Mouse (Mus musculus): Measurements from ENCODE around the gene Pcsk7. TPM values are rescaled to one million over a fixed set of nuclear protein-coding genes. Genes with fewer than 3 reads are reported as not detected.

Pcsk7 gene
- polyA plus RNA-seq, 1 experiment from 2014 or later, result 25.0 TPM

- WGBS, result over 99% methylated on average over 6 of the region's 6 CpGs
Measured at GRCm38 (mm10) chr9:45939794-45940193, 33.5 kb downstream of the Pcsk7 start.

GRCm38 (mm10) chr9:45941329-45941888 lies 35.1 kb downstream of the Pcsk7 start:
- no peak overlapping the region for H3K27ac ChIP-seq (replicated peaks)
- 0 out of 2 replicates have a peak, but pooled peaks cover 3% of the 10 kb centered on the region for H3K4me1 ChIP-seq
- 0 out of 2 replicates have a peak, but pooled peaks cover 3% of the 10 kb centered on the region for H3K27me3 ChIP-seq (replicated peaks)
- H3K4me2 ChIP-seq, result no peak overlapping the region
- H3K36me3 ChIP-seq, result peaks cover 79% of the 10 kb centered on the region
- WGBS, result 60% methylated on average over 18 of the region's 18 CpGs
- H3K9ac ChIP-seq (replicated peaks), result no peak overlapping the region
- ATAC-seq (ENCODE audit: low FRiP score), result no peak
- H3K9me3 ChIP-seq (replicated peaks), result no peaks in the 10 kb centered on the region
- no peak overlapping the region for H3K4me3 ChIP-seq (replicated peaks)

More at GRCm38 (mm10) chr9:45939794-45940193, 33.5 kb downstream of the Pcsk7 start:
- H3K36me3 ChIP-seq, result peaks cover 63% of the 10 kb centered on the region
- H3K9ac ChIP-seq (replicated peaks), result no peak overlapping the region
- no peaks in the 10 kb centered on the region for H3K9me3 ChIP-seq (replicated peaks)
- H3K4me2 ChIP-seq, result no peak overlapping the region
- 0 out of 2 replicates have a peak, but pooled peaks cover 6% of the 10 kb centered on the region for H3K27me3 ChIP-seq (replicated peaks)
- peaks cover 10% of the 10 kb centered on the region for H3K4me1 ChIP-seq
- no peak for ATAC-seq (ENCODE audit: low FRiP score)
- H3K4me3 ChIP-seq (replicated peaks), result no peak overlapping the region
- no peak overlapping the region for H3K27ac ChIP-seq (replicated peaks)

GRCm38 (mm10) chr9:45942464-45942863 lies 36.2 kb downstream of the Pcsk7 start:
- Histone ChIP-seq H3K9ac (replicated peaks) (no peak overlapping the region), H3K4me2 (no peak overlapping the region), H3K27ac (replicated peaks) (no peak overlapping the region), H3K27me3 (replicated peaks) (no peaks in the 10 kb centered on the region), H3K4me1 (no peaks in the 10 kb centered on the region), H3K4me3 (replicated peaks) (no peak overlapping the region), H3K9me3 (replicated peaks) (no peaks in the 10 kb centered on the region), H3K36me3 (peaks cover 87% of the 10 kb centered on the region)
- 95% methylated on average over 16 of the region's 16 CpGs for WGBS
- ATAC-seq (ENCODE audit: low FRiP score), result no peak

- Histone ChIP-seq H3K36me3 (peaks cover 90% of the 10 kb centered on the region), H3K27ac (replicated peaks) (no peak overlapping the region), H3K27me3 (replicated peaks) (no peaks in the 10 kb centered on the region), H3K9ac (replicated peaks) (no peak overlapping the region), H3K4me2 (no peak overlapping the region), H3K4me1 (no peaks in the 10 kb centered on the region), H3K9me3 (replicated peaks) (no peaks in the 10 kb centered on the region), H3K4me3 (replicated peaks) (no peak overlapping the region)
- no peak for ATAC-seq (ENCODE audit: low FRiP score)
- 94% methylated on average over 8 of the region's 8 CpGs for WGBS
Measured at GRCm38 (mm10) chr9:45942916-45943315, 36.6 kb downstream of the Pcsk7 start.

- ATAC-seq (ENCODE audit: low FRiP score), result no peak
- Histone ChIP-seq H3K9me3 (replicated peaks) (no peaks in the 10 kb centered on the region), H3K27me3 (replicated peaks) (no peaks in the 10 kb centered on the region), H3K27ac (replicated peaks) (no peak overlapping the region), H3K4me2 (no peak overlapping the region), H3K9ac (replicated peaks) (no peak overlapping the region), H3K36me3 (peaks cover 88% of the 10 kb centered on the region), H3K4me3 (replicated peaks) (no peak overlapping the region), H3K4me1 (no peaks in the 10 kb centered on the region)
- 85% methylated on average over 8 of the region's 8 CpGs for WGBS
Measured at GRCm38 (mm10) chr9:45943628-45944505, 37.6 kb downstream of the Pcsk7 start.

- no peak for ATAC-seq (ENCODE audit: low FRiP score)
- peaks cover 88% of the 10 kb centered on the region for H3K36me3 ChIP-seq
- H3K27ac ChIP-seq (replicated peaks), result no peak overlapping the region
- no peaks in the 10 kb centered on the region for H3K4me1 ChIP-seq
- no peak overlapping the region for H3K4me2 ChIP-seq
- H3K9me3 ChIP-seq (replicated peaks), result no peaks in the 10 kb centered on the region
- H3K4me3 ChIP-seq (replicated peaks), result no peak overlapping the region
- 88% methylated on average over 13 of the region's 13 CpGs for WGBS
- no peaks in the 10 kb centered on the region for H3K27me3 ChIP-seq (replicated peaks)
- no peak overlapping the region for H3K9ac ChIP-seq (replicated peaks)
Measured at GRCm38 (mm10) chr9:45944506-45945400, 38.5 kb downstream of the Pcsk7 start.

- Histone ChIP-seq H3K4me1 (no peaks in the 10 kb centered on the region), H3K36me3 (peaks cover 93% of the 10 kb centered on the region), H3K27ac (replicated peaks) (no peak overlapping the region), H3K4me2 (no peak overlapping the region), H3K4me3 (replicated peaks) (no peak overlapping the region), H3K9ac (replicated peaks) (no peak overlapping the region), H3K27me3 (replicated peaks) (no peaks in the 10 kb centered on the region), H3K9me3 (replicated peaks) (no peaks in the 10 kb centered on the region)
- ATAC-seq (ENCODE audit: low FRiP score), result no peak
- 87% methylated on average over 13 of the region's 13 CpGs for WGBS
Measured at GRCm38 (mm10) chr9:45945721-45946120, 39.4 kb downstream of the Pcsk7 start.

- Histone ChIP-seq H3K27ac (replicated peaks) (no peak overlapping the region), H3K4me1 (no peaks in the 10 kb centered on the region), H3K9me3 (replicated peaks) (no peaks in the 10 kb centered on the region), H3K27me3 (replicated peaks) (no peaks in the 10 kb centered on the region), H3K4me2 (no peak overlapping the region), H3K9ac (replicated peaks) (no peak overlapping the region), H3K4me3 (replicated peaks) (no peak overlapping the region), H3K36me3 (peaks cover 92% of the 10 kb centered on the region)
- 89% methylated on average over 16 of the region's 16 CpGs for WGBS
- no peak for ATAC-seq (ENCODE audit: low FRiP score)
Measured at GRCm38 (mm10) chr9:45946182-45946871, 40.0 kb downstream of the Pcsk7 start.

GRCm38 (mm10) chr9:45946872-45947183 lies 40.5 kb downstream of the Pcsk7 start:
- Histone ChIP-seq H3K36me3 (peaks cover 91% of the 10 kb centered on the region), H3K9me3 (replicated peaks) (no peaks in the 10 kb centered on the region), H3K4me2 (no peak overlapping the region), H3K9ac (replicated peaks) (no peak overlapping the region), H3K27me3 (replicated peaks) (no peaks in the 10 kb centered on the region), H3K4me3 (replicated peaks) (no peak overlapping the region), H3K4me1 (no peaks in the 10 kb centered on the region), H3K27ac (replicated peaks) (no peak overlapping the region)
- WGBS, result 88% methylated on average over 10 of the region's 10 CpGs
- no peak for ATAC-seq (ENCODE audit: low FRiP score)

- no peak overlapping the region for H3K9ac ChIP-seq (replicated peaks)
- no peaks in the 10 kb centered on the region for H3K9me3 ChIP-seq (replicated peaks)
- peaks cover 33% of the 10 kb centered on the region for H3K4me1 ChIP-seq
- WGBS, result 94% methylated on average over 4 of the region's 4 CpGs
- no peak overlapping the region for H3K4me3 ChIP-seq (replicated peaks)
- no peaks in the 10 kb centered on the region for H3K27me3 ChIP-seq (replicated peaks)
- peaks cover 49% of the 10 kb centered on the region for H3K36me3 ChIP-seq
- no peak for ATAC-seq (ENCODE audit: low FRiP score)
- no peak overlapping the region for H3K27ac ChIP-seq (replicated peaks)
- H3K4me2 ChIP-seq, result no peak overlapping the region
Measured at GRCm38 (mm10) chr9:45952057-45952456, 45.8 kb downstream of the Pcsk7 start.

GRCm38 (mm10) chr9:45952890-45953289 lies 46.6 kb downstream of the Pcsk7 start:
- Histone ChIP-seq H3K4me3 (replicated peaks) (no peak overlapping the region), H3K36me3 (peaks cover 43% of the 10 kb centered on the region), H3K27ac (replicated peaks) (no peak overlapping the region), H3K27me3 (replicated peaks) (no peaks in the 10 kb centered on the region), H3K4me1 (peaks cover 40% of the 10 kb centered on the region), H3K9me3 (replicated peaks) (no peaks in the 10 kb centered on the region), H3K4me2 (peak overlapping the region; percentile 94), H3K9ac (replicated peaks) (0 out of 2 replicates have a peak overlapping the region, but pooled peaks have one; percentile 24)
- WGBS, result 84% methylated on average over 7 of the region's 7 CpGs
- ATAC-seq (ENCODE audit: low FRiP score), result no peak
